Mouse (Mus musculus) bone marrow macrophage, adult 2 months (primary cell): Measurements from ENCODE around the gene Gabpb1.

Experiments
- CTCF ChIP-seq: IDR thresholded peaks from 2 replicates; pipeline ENCODE4 v1.5.1; 2012; ENCODE audit warnings: low read depth, mild to moderate bottlenecking, low read length, moderate library complexity
- POLR2A ChIP-seq: IDR thresholded peaks from 2 replicates; pipeline ENCODE4 v1.6.1; 2012; ENCODE audit warnings: mild to moderate bottlenecking, low read depth, low read length, borderline replicate concordance

GRCm38 (mm10) chr2:126599005-126599404, 77.1 kb downstream of the Gabpb1 start:
- no peak for TF ChIP-seq POLR2A
- no peak for TF ChIP-seq CTCF
